In genomic region chr16:39044381-39044780, GRCm38 (mm10) we compare ENCODE assay signal across 14 mouse cellular contexts.
"Had no signal": no experiment of that assay in that cellular context is flagged by ENCODE, and none has a peak within 500 bp of the region (broad histone marks: within the 10 kb centered on the region; RNA-seq: fewer than 3 reads in every experiment).

No protein-coding gene starts in this region.

- H3K4me3 ChIP-seq: layer of hippocampus, adult 2 months; limb, embryonic 13.5 days; midbrain, embryonic 12.5 days; myocyte; neural tube, embryonic 12.5 days had no signal

- H3K9ac ChIP-seq: limb, embryonic 13.5 days; liver, embryonic 14.5 days; midbrain, embryonic 12.5 days; neural tube, embryonic 12.5 days had no signal

- DNase-seq: kidney, adult 9 months; kidney, postnatal 4 days; left cerebral cortex, postnatal 4 days; lung, adult 18-20 months; right cerebral cortex, adult 18-20 months; right cerebral cortex, postnatal 25 days; thymus, postnatal 36 days had no signal

- H3K36me3 ChIP-seq: limb, embryonic 13.5 days; midbrain, embryonic 12.5 days; neural tube, embryonic 12.5 days had no signal

- H3K9me3 ChIP-seq: limb, embryonic 13.5 days; midbrain, embryonic 12.5 days; neural tube, embryonic 12.5 days had no signal

- H3K27ac ChIP-seq: kidney, postnatal 0 days; layer of hippocampus, adult 2 months; limb, embryonic 13.5 days; liver, embryonic 14.5 days; midbrain, embryonic 12.5 days; neural tube, embryonic 12.5 days had no signal

- H3K27me3 ChIP-seq: limb, embryonic 13.5 days; neural tube, embryonic 12.5 days had no signal

- H3K4me2 ChIP-seq: limb, embryonic 13.5 days; midbrain, embryonic 12.5 days; neural tube, embryonic 12.5 days had no signal
